Mouse (Mus musculus) bone marrow, adult 2 months (tissue): Measurements from ENCODE around the gene Efna3.

Experiments used
- CTCF ChIP-seq: fragments of 200-500 bp; IDR thresholded peaks from 2 replicates; pipeline ENCODE4 v1.5.1; 2011; ENCODE audit warnings: low read length, control low read depth; ENCODE audit not compliant: control insufficient read depth, insufficient read depth
- POLR2A ChIP-seq: fragments of 200-500 bp; IDR thresholded peaks from 2 replicates; pipeline ENCODE4 v1.6.1; 2011; ENCODE audit warnings: low read depth, mild to moderate bottlenecking, control low read depth, low read length, borderline replicate concordance; ENCODE audit not compliant: control insufficient read depth

DNA sequence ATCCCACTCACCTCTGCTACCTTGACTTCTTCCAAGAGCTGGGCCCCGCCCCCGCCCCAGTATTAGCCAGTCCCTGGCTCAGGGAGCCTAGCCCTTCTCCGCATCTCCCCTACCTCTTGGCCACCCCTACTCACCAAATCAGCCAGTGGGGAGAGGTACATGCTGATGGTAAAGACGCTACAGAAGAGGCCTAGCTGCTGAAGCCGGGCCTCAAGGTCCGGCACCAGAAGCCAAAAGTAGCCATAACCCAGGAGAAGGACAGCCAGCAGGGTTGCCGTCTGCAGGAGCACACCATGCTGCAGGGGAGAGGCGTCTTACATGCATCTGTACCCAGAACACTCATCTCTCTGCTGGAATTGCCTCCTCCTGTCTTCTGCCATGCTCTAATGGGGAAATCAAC lies 53.8 kb downstream of the Efna3 start:
- no peak for TF ChIP-seq POLR2A
- TF ChIP-seq CTCF: no peak
